Mouse (Mus musculus) midbrain, embryonic 16.5 days (tissue): ENCODE measurements around the gene Zbtb24. TPM values are rescaled to one million over a fixed set of nuclear protein-coding genes. Genes with fewer than 3 reads are reported as not detected.
A peak's percentile ranks its signal among the peaks of the same experiment; 100 is the strongest.
"Not testable (repeated sequence)": the region's sequence is repeated elsewhere in the genome, so short reads cannot be mapped to it uniquely, and the experiment has no call there.

Source experiments
- ATAC-seq: fragments of 200-750 bp; cut with Nextera tagmentation; 2 replicates; pipeline ENCODE4 v1.8.0; 2017; ENCODE audit warnings: moderate TSS enrichment
- H3K27ac ChIP-seq: fragments of 300-500 bp; sonication (generic); 2 replicates; pipeline ENCODE4 v1.5.1; 2014; ENCODE audit warnings: mild to moderate bottlenecking, low read length, mixed read lengths
- H3K27me3 ChIP-seq: fragments of 300-500 bp; sonication (generic); 2 replicates; pipeline ENCODE4 v1.6.1; 2014; ENCODE audit warnings: low read depth, low read length, mixed read lengths; ENCODE audit not compliant: control insufficient read depth, insufficient read depth
- H3K36me3 ChIP-seq: fragments of 300-500 bp; sonication (generic); 2 replicates; pipeline ENCODE4 v1.6.1; 2014; ENCODE audit warnings: mild to moderate bottlenecking, low read length, moderate library complexity, mixed read lengths; ENCODE audit not compliant: control insufficient read depth, insufficient read depth
- H3K4me1 ChIP-seq: fragments of 300-500 bp; sonication (generic); 2 replicates; pipeline ENCODE4 v1.6.1; 2014; ENCODE audit warnings: mild to moderate bottlenecking, low read length, mixed read lengths; ENCODE audit not compliant: control insufficient read depth, insufficient read depth
- H3K4me2 ChIP-seq: fragments of 300-500 bp; sonication (generic); 2 replicates; pipeline ENCODE4 v1.6.1; 2014; ENCODE audit warnings: mild to moderate bottlenecking, low read length, mixed read lengths
- H3K4me3 ChIP-seq: fragments of 300-500 bp; sonication (generic); 2 replicates; pipeline ENCODE4 v1.5.1; 2014; ENCODE audit warnings: low read depth, mild to moderate bottlenecking, low read length, moderate library complexity, mixed read lengths
- H3K9ac ChIP-seq: fragments of 300-500 bp; sonication (generic); 2 replicates; pipeline ENCODE4 v1.6.1; 2014; ENCODE audit warnings: low read depth, low read length, mixed read lengths
- H3K9me3 ChIP-seq: fragments of 300-500 bp; sonication (generic); replicated peaks from 2 replicates; pipeline ENCODE4 v1.6.1; 2014; ENCODE audit warnings: mild to moderate bottlenecking, low read length, mixed read lengths; ENCODE audit not compliant: control insufficient read depth, poor library complexity, severe bottlenecking
- WGBS: fragments of 180-500 bp; shearing (Covaris S2); extraction: QIAGEN DNeasy Blood & Tissue Kit; methylation state at CpG from one replicate; pipeline ENCODE4 v1.1.7; 2014; 5-methylcytosine and 5-hydroxymethylcytosine counted together
- polyA plus RNA-seq: library from polyadenylated mRNA; unstranded; fragments of >200 nt; fragmentation: Nextera tagmentation; extraction: Ambion mirVana; gene quantifications from 2 replicates; pipeline ENCODE4 v1.2.1, GENCODE M21; 2015

Gene Zbtb24
- polyA plus RNA-seq, 1 experiment from 2014 or later, result 19.3 TPM

DNA sequence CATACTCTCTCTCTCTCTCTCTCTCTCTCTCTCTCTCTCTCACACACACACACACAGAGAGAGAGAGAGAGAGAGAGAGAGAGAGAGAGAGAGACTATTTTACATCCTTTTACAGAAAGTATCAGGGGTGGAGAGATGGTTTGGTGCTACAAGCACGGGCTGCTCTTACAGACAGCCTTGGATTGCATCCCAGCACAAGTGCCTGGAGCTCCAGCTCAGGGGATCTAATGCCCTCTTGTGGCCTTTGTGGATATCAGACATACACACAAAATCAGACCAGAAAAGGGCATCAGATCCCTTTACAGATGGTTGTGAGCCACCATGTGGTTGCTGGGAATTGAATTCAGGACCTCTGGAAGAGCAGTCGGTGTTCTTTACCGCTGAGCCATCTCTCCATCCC lies 55.3 kb downstream of the Zbtb24 start:
- not testable (repeated sequence) for H3K27ac ChIP-seq, H3K4me1 ChIP-seq, H3K4me2 ChIP-seq, H3K27me3 ChIP-seq, H3K9ac ChIP-seq, H3K9me3 ChIP-seq, H3K36me3 ChIP-seq, H3K4me3 ChIP-seq
- WGBS, result 3% methylated on average over 3 of the region's 3 CpGs
- ATAC-seq, result peak; percentile 81; the same call in 1 of the 2 replicates

DNA sequence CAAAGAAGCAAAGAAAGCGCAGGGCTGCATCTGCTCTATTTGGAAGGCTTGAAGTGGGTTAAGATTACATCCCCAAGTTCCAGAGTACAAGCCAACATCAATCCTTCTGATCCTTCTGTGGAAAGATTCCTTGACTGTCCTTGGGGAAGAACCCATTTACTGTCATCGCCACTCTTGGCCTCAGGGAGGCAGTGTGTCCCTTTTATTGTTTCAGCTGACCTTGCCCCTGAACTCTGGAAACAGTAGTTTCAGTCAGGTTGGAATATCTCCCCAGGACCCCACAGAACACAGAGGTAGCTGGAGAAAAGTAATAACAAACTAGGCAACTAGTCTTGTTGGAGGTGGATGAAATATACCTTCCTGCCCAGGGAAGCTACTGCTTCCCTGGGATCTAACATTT lies 59.0 kb downstream of the Zbtb24 start:
- H3K4me3 ChIP-seq, result no peak overlapping the region
- no peaks in the 10 kb centered on the region for H3K4me1 ChIP-seq
- no peaks in the 10 kb centered on the region for H3K36me3 ChIP-seq
- ATAC-seq, result no peak
- H3K27me3 ChIP-seq, result no peaks in the 10 kb centered on the region
- no peak overlapping the region for H3K4me2 ChIP-seq
- H3K9ac ChIP-seq, result no peak overlapping the region
- H3K27ac ChIP-seq, result no peak overlapping the region
- 35% methylated on average over 2 of the region's 2 CpGs for WGBS
- no peaks in the 10 kb centered on the region for H3K9me3 ChIP-seq

DNA sequence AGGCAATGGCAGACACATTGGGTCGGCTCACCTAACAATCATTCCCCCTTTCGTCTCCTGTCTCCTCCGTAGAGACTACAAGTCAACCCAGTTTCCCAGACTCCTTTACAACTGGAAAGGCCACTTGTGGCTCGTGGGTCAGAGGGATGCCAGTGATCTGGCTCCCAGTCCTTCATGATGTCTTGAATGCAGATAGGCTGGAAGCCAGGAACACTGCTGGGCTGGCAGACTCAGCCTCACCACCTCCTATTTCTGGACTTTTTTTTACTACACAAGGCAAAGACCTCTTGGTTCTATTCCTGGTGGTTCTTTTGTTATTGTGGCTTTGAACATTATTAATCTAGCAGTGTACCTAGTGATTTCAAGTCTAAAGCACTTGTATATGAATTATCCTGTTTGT lies 64.1 kb downstream of the Zbtb24 start:
- no peaks in the 10 kb centered on the region for H3K36me3 ChIP-seq
- no peak for ATAC-seq
- H3K4me1 ChIP-seq, result no peaks in the 10 kb centered on the region; the same call in 1 of the 2 replicates
- H3K27me3 ChIP-seq, result no peaks in the 10 kb centered on the region
- H3K9me3 ChIP-seq, result no peaks in the 10 kb centered on the region
- H3K4me3 ChIP-seq, result no peak overlapping the region
- H3K27ac ChIP-seq, result no peak overlapping the region
- no peak overlapping the region for H3K4me2 ChIP-seq
- H3K9ac ChIP-seq, result no peak overlapping the region
- WGBS, result 81% methylated on average over 4 of the region's 4 CpGs

DNA sequence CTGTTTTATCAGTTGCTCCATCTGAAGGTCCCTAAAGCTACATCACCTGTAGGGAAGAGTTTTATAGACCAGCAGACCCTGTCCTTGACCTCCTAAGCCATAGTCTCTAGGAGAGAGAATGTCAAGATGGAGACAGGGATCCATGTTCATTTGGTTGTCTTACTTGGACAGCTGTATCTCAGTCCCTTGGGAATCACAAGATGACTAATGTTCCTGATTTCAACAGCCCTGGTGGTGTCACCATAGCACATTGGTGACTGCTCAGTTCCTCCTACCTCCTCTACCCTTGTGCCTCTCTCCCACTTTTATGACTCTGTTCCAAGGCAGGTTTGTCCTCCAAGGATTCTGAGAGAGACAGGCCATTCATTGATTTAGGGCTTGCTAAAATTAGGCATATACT lies 64.7 kb downstream of the Zbtb24 start:
- no peak overlapping the region for H3K9ac ChIP-seq
- H3K4me2 ChIP-seq, result no peak overlapping the region
- no peak for ATAC-seq
- no peak overlapping the region for H3K27ac ChIP-seq
- no peaks in the 10 kb centered on the region for H3K27me3 ChIP-seq
- no peaks in the 10 kb centered on the region for H3K36me3 ChIP-seq
- no peaks in the 10 kb centered on the region; the same call in 1 of the 2 replicates for H3K4me1 ChIP-seq
- H3K4me3 ChIP-seq, result no peak overlapping the region
- H3K9me3 ChIP-seq, result no peaks in the 10 kb centered on the region

Other genes with a start within 250 kb of the Zbtb24 start
- gene Fig4, start 147.1 kb upstream of the Zbtb24 start, polyA plus RNA-seq, result 31.6 and 32.5 TPM in 2 replicates
- gene Ak9, start 146.4 kb upstream of the Zbtb24 start, polyA plus RNA-seq, result 0.16 and 0.28 TPM in 2 replicates
- 23.2 and 24.6 TPM in 2 replicates for gene Mical1, start 25.9 kb downstream of the Zbtb24 start, polyA plus RNA-seq
- 36.5 and 44.1 TPM in 2 replicates for gene Smpd2, start 40.0 kb downstream of the Zbtb24 start, polyA plus RNA-seq
- gene Ppil6, start 40.1 kb downstream of the Zbtb24 start, polyA plus RNA-seq, result 4.0 and 4.1 TPM in 2 replicates
- gene Cd164, start 69.0 kb downstream of the Zbtb24 start, polyA plus RNA-seq, result 44.7 and 48.8 TPM in 2 replicates